Comparison of ENCODE assay signal across 25 mouse cellular contexts in genomic region chr15:79489463-79489862, GRCm38 (mm10). TPM values are rescaled to one million over a fixed set of nuclear protein-coding genes. Genes with fewer than 3 reads are reported as not detected.
DNase-seq lines count a peak whose midpoint lies in the region; ATAC-seq lines count a peak whose summit lies in the region.
"Had no signal": no experiment of that assay in that cellular context is flagged by ENCODE, and none has a peak within 500 bp of the region (broad histone marks: within the 10 kb centered on the region; RNA-seq: fewer than 3 reads in every experiment).

No protein-coding gene starts in this region.

- H3K4me3 ChIP-seq in hindbrain, embryonic 10.5 days, result no peak overlapping the region
- no peak overlapping the region for H3K4me3 ChIP-seq in hindbrain, embryonic 16.5 days (ENCODE audit: low read length)
- H3K4me3 ChIP-seq: forebrain, embryonic 15.5 days; heart, adult 2 months; heart, embryonic 12.5 days; hindbrain, embryonic 12.5 days had no signal

- DNase-seq in adrenal gland, adult (ENCODE audit: inconsistent age in 2 of 2, low spot score in 1 of 2), result peak; percentile 65 to 82
- DNase-seq in adrenal gland, adult 18-20 months (ENCODE audit: low spot score in 2 of 2), result no peak
- DNase-seq in hindbrain, embryonic 10.5 days (ENCODE audit: low spot score), result no peak
- peak; percentile 43 for DNase-seq in adrenal gland, adult 8-10 months
- peak; percentile 55 to 58 for DNase-seq in adrenal gland, postnatal 36 days
- DNase-seq in yolk sac, embryonic 10.5 days (ENCODE audit: low spot score), result no peak
- no peak for DNase-seq in urinary bladder, postnatal 10 days (ENCODE audit: low spot score)
- DNase-seq: B cell, adult 2 months; cerebellum, adult 11-12 months; cerebellum, adult 9-10 months; cerebellum, postnatal 36 days; gastrocnemius, postnatal 10 days; heart, adult 2 months; heart, postnatal 36 days; kidney, adult 11 months had no signal

- no peaks in the 10 kb centered on the region for H3K36me3 ChIP-seq in hindbrain, embryonic 10.5 days
- H3K36me3 ChIP-seq in hindbrain, embryonic 16.5 days (ENCODE audit: control insufficient read depth, insufficient read depth, low read length), result no peaks in the 10 kb centered on the region
- H3K36me3 ChIP-seq: forebrain, embryonic 15.5 days; G1E; heart, embryonic 12.5 days; hindbrain, embryonic 12.5 days had no signal

- 0 out of 2 replicates have a peak overlapping the region, but pooled peaks have one; percentile 17 for H3K27ac ChIP-seq in hindbrain, embryonic 10.5 days
- H3K27ac ChIP-seq in hindbrain, embryonic 16.5 days (ENCODE audit: low read depth, low read length), result no peak overlapping the region
- H3K27ac ChIP-seq: forebrain, embryonic 15.5 days; heart, adult 2 months; hindbrain, embryonic 12.5 days; hindbrain, postnatal 0 days had no signal

- H3K9ac ChIP-seq in hindbrain, embryonic 16.5 days (ENCODE audit: low read depth, low read length), result no peak overlapping the region; the same call in 1 of the 2 replicates
- H3K9ac ChIP-seq: forebrain, embryonic 15.5 days; heart, embryonic 12.5 days; hindbrain, embryonic 12.5 days had no signal

- H3K27me3 ChIP-seq in hindbrain, embryonic 10.5 days (ENCODE audit: insufficient read depth, poor library complexity, severe bottlenecking), result peaks cover 42% of the 10 kb centered on the region
- H3K27me3 ChIP-seq in hindbrain, embryonic 16.5 days (replicated peaks; ENCODE audit: control insufficient read depth, insufficient read depth, low read length), result peaks cover under 1% of the 10 kb centered on the region; the same call in 1 of the 2 replicates
- H3K27me3 ChIP-seq: forebrain, embryonic 15.5 days had no signal

- no peak overlapping the region for H3K4me2 ChIP-seq in hindbrain, embryonic 16.5 days (ENCODE audit: low read length)
- H3K4me2 ChIP-seq: forebrain, embryonic 15.5 days; heart, embryonic 12.5 days; hindbrain, embryonic 12.5 days had no signal

- peaks cover 9% of the 10 kb centered on the region for H3K4me1 ChIP-seq in hindbrain, embryonic 10.5 days (replicated peaks)
- no peaks in the 10 kb centered on the region for H3K4me1 ChIP-seq in hindbrain, embryonic 16.5 days (ENCODE audit: control insufficient read depth, insufficient read depth, low read depth, low read length)
- H3K4me1 ChIP-seq: forebrain, embryonic 15.5 days had no signal

- WGBS in hindbrain, embryonic 10.5 days, result 78% methylated on average over 11 of the region's 11 CpGs
- 46% methylated on average over 11 of the region's 11 CpGs for WGBS in hindbrain, embryonic 16.5 days

- ATAC-seq in hindbrain, embryonic 16.5 days, result no peak
- ATAC-seq: CD4-positive, CD25-positive, alpha-beta regulatory T cell, adult 4 months; forebrain, embryonic 15.5 days; hindbrain, postnatal 0 days had no signal

- no peaks in the 10 kb centered on the region for H3K9me3 ChIP-seq in hindbrain, embryonic 10.5 days
- no peaks in the 10 kb centered on the region for H3K9me3 ChIP-seq in hindbrain, embryonic 16.5 days (ENCODE audit: control insufficient read depth, low read length)
- H3K9me3 ChIP-seq: forebrain, embryonic 15.5 days; G1E; heart, embryonic 12.5 days; hindbrain, embryonic 12.5 days had no signal

RNA-seq across cellular contexts. Expression of gene Kcnj4, which starts 15.6 kb away (rescaled TPM):
- under 1 TPM in 1 of 2 experiments, not detected in 1; 0.42 TPM for total RNA-seq in adrenal gland, adult 18-20 months (2021)
- not detected in 2 replicates for polyA plus RNA-seq in hindbrain, embryonic 10.5 days (2016; fragmentation: Nextera tagmentation; extraction: Ambion mirVana)
- 0.09 TPM in 1 of 2 replicates, not detected in the other for polyA plus RNA-seq in hindbrain, embryonic 16.5 days (2015; fragmentation: Nextera tagmentation; extraction: Ambion mirVana)
- total RNA-seq in adrenal gland, adult 8-10 months (2022), result 1 to 10 TPM in 2 of 4 experiments, under 1 TPM in 2; 0.38 to 6.2 (median 2.8) TPM
- total RNA-seq in adrenal gland, postnatal 36 days (2021), result 1 to 10 TPM in 1 of 2 experiments, under 1 TPM in 1; 0.30 to 2.3 TPM
- polyA plus RNA-seq: CD4-positive, CD25-positive, alpha-beta regulatory T cell, adult 4 months; embryonic facial prominence, embryonic 11.5 days; forebrain, embryonic 11.5 days; G1E; gonadal fat pad, adult 2 months; hindbrain, embryonic 12.5 days; hindbrain, postnatal 0 days had no signal

RNA-seq across cellular contexts. Expression of gene Kdelr3, which starts 26.7 kb away (rescaled TPM):
- 1 to 10 TPM; 1.6 to 4.0 TPM for total RNA-seq in adrenal gland, adult 18-20 months (2021)
- 11.4 and 21.5 TPM in 2 replicates for polyA plus RNA-seq in hindbrain, embryonic 10.5 days (2016; fragmentation: Nextera tagmentation; extraction: Ambion mirVana)
- polyA plus RNA-seq in hindbrain, embryonic 16.5 days (2015; fragmentation: Nextera tagmentation; extraction: Ambion mirVana), result 11.6 and 14.2 TPM in 2 replicates
- total RNA-seq in adrenal gland, adult 8-10 months (2022), result 1 to 10 TPM; 2.1 to 5.3 (median 2.8) TPM
- total RNA-seq in adrenal gland, postnatal 36 days (2021), result 1 to 10 TPM; 3.6 to 6.3 TPM
- polyA plus RNA-seq: CD4-positive, CD25-positive, alpha-beta regulatory T cell, adult 4 months; G1E had no signal

RNA-seq across cellular contexts. Expression of gene Csnk1e, which starts 34.1 kb away (rescaled TPM):
- 10 to 100 TPM; 69.2 to 80.6 TPM for total RNA-seq in adrenal gland, adult 18-20 months (2021)
- 148 and 190 TPM in 2 replicates for polyA plus RNA-seq in hindbrain, embryonic 10.5 days (2016; fragmentation: Nextera tagmentation; extraction: Ambion mirVana)
- 132 and 147 TPM in 2 replicates for polyA plus RNA-seq in hindbrain, embryonic 16.5 days (2015; fragmentation: Nextera tagmentation; extraction: Ambion mirVana)
- total RNA-seq in adrenal gland, adult 8-10 months (2022), result 100 to 1,000 TPM in 2 of 4 experiments, 10 to 100 TPM in 2; 80.4 to 126 (median 97.1) TPM
- 10 to 100 TPM; 69.0 to 96.0 TPM for total RNA-seq in adrenal gland, postnatal 36 days (2021)
- polyA plus RNA-seq: G1E had no signal

RNA-seq across cellular contexts. Expression of gene Ddx17, which starts 57.1 kb away (rescaled TPM):
- 100 to 1,000 TPM; 263 to 265 TPM for total RNA-seq in adrenal gland, adult 18-20 months (2021)
- 46.9 and 50.1 TPM in 2 replicates for polyA plus RNA-seq in hindbrain, embryonic 10.5 days (2016; fragmentation: Nextera tagmentation; extraction: Ambion mirVana)
- 42.9 and 44.6 TPM in 2 replicates for polyA plus RNA-seq in hindbrain, embryonic 16.5 days (2015; fragmentation: Nextera tagmentation; extraction: Ambion mirVana)
- 100 to 1,000 TPM; 277 to 438 (median 365) TPM for total RNA-seq in adrenal gland, adult 8-10 months (2022)
- total RNA-seq in adrenal gland, postnatal 36 days (2021), result 100 to 1,000 TPM; 228 to 300 TPM

Comparison
In these comparisons a context has a peak if more than half of its experiments do, and no peak if none do; other contexts are left out.
1. DNase-seq: peak in adrenal gland, adult (2 of 2), adrenal gland, adult 8-10 months (single experiment) and adrenal gland, postnatal 36 days (2 of 2); none in adrenal gland, adult 18-20 months (0 of 2), hindbrain, embryonic 10.5 days (single experiment), yolk sac, embryonic 10.5 days (single experiment) and urinary bladder, postnatal 10 days (single experiment).